Mouse (Mus musculus): Measurements from ENCODE around the gene Tcp11l2. TPM values are rescaled to one million over a fixed set of nuclear protein-coding genes. Genes with fewer than 3 reads are reported as not detected.
A peak's percentile ranks its signal among the peaks of the same experiment; 100 is the strongest.

The Tcp11l2 gene
- polyA plus RNA-seq, 1 experiment from 2014 or later = 39.0 TPM

GRCm38 (mm10) chr10:84638382-84638781 lies 62.0 kb downstream of the Tcp11l2 start:
- WGBS (ENCODE audit: insufficient replicate concordance) = 82% methylated on average over 4 of the region's 4 CpGs
- Histone ChIP-seq H3K27me3 (no peaks in the 10 kb centered on the region), H3K4me1 (replicated peaks) (peaks cover 19% of the 10 kb centered on the region), H3K9me3 (replicated peaks) (no peaks in the 10 kb centered on the region), H3K4me2 (no peak overlapping the region), H3K36me3 (peaks cover 41% of the 10 kb centered on the region), H3K4me3 (replicated peaks) (no peak overlapping the region), H3K27ac (peak overlapping the region; percentile 82), H3K9ac (no peak overlapping the region; the same call in 1 of the 2 replicates)
- DNase-seq (no peak), ATAC-seq (ENCODE audit: low read depth) (no peak)

DNA sequence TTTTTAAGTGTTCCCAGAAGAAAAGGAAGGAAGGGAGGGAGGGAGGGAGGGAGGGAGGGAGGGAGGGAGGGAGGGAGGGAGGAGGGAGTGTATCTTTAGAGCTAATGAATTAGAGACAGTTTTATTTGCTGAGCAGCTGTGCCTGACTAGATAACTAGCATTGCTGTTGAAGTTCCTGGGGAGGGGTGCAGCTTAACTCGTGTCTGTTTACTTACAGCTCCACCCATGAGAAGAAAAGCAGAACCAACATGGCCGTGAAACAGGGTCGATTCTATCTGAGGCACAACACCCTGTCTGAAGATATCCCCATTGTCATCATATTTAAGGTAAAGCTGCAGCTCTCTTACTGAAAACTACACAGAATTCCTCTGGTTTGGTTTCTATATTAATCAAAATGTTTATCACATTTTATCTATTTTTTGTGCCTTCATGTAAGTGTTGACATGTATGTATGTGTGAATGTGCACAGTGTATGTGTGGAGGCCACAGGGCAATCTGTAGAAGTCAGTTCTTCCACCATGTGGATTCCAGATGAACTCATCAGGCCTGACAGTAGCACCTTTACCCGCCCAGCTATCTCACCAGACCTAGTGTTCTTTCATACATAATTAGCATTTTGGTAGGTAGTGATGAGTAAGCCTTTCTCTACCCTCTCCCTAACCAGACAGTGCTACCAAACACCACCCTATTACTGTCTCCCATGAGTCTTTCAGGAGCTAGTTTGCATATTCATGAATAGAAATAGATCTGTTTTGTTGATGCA lies 63.3 kb downstream of the Tcp11l2 start:
- WGBS (ENCODE audit: insufficient replicate concordance) = 26% methylated on average over 4 of the region's 4 CpGs
- Histone ChIP-seq H3K36me3 (peaks cover 34% of the 10 kb centered on the region), H3K4me2 (peak overlapping the region; percentile 35), H3K4me1 (replicated peaks) (peaks cover 19% of the 10 kb centered on the region), H3K27ac (peak overlapping the region; percentile 82), H3K4me3 (replicated peaks) (peak overlapping the region; percentile 20; the same call in 1 of the 2 replicates), H3K27me3 (no peaks in the 10 kb centered on the region), H3K9me3 (replicated peaks) (no peaks in the 10 kb centered on the region), H3K9ac (no peak overlapping the region)
- ATAC-seq (ENCODE audit: low read depth) (peak; percentile 95), DNase-seq (peak; percentile 46)

- no peak for ATAC-seq (ENCODE audit: low read depth)
- Histone ChIP-seq H3K27ac (peak overlapping the region; percentile 80), H3K36me3 (peaks cover 34% of the 10 kb centered on the region), H3K27me3 (no peaks in the 10 kb centered on the region), H3K9me3 (replicated peaks) (no peaks in the 10 kb centered on the region), H3K9ac (no peak overlapping the region), H3K4me3 (replicated peaks) (no peak overlapping the region), H3K4me2 (no peak overlapping the region), H3K4me1 (replicated peaks) (peaks cover 19% of the 10 kb centered on the region)
- 86% methylated on average over 7 of the region's 7 CpGs for WGBS (ENCODE audit: insufficient replicate concordance)
- no peak for DNase-seq
Observed at GRCm38 (mm10) chr10:84640861-84641260, 64.4 kb downstream of the Tcp11l2 start.

GRCm38 (mm10) chr10:84641576-84641975 lies 65.2 kb downstream of the Tcp11l2 start:
- peaks cover 19% of the 10 kb centered on the region for H3K4me1 ChIP-seq (replicated peaks)
- no peak overlapping the region for H3K9ac ChIP-seq
- no peak overlapping the region; the same call in 1 of the 2 replicates for H3K27ac ChIP-seq
- H3K4me2 ChIP-seq = no peak overlapping the region
- no peaks in the 10 kb centered on the region for H3K9me3 ChIP-seq (replicated peaks)
- ATAC-seq (ENCODE audit: low read depth) = no peak
- no peak overlapping the region for H3K4me3 ChIP-seq (replicated peaks)
- peaks cover 31% of the 10 kb centered on the region for H3K36me3 ChIP-seq
- H3K27me3 ChIP-seq = no peaks in the 10 kb centered on the region
- WGBS (ENCODE audit: insufficient replicate concordance) = 69% methylated on average over 2 of the region's 2 CpGs
- no peak for DNase-seq

GRCm38 (mm10) chr10:84645940-84646339 lies 69.5 kb downstream of the Tcp11l2 start:
- 80% methylated on average over 8 of the region's 8 CpGs for WGBS (ENCODE audit: insufficient replicate concordance)
- Histone ChIP-seq H3K9me3 (replicated peaks) (no peaks in the 10 kb centered on the region), H3K27ac (no peak overlapping the region), H3K4me3 (replicated peaks) (no peak overlapping the region), H3K4me2 (no peak overlapping the region), H3K9ac (no peak overlapping the region), H3K36me3 (peaks cover 21% of the 10 kb centered on the region), H3K4me1 (replicated peaks) (peaks cover 12% of the 10 kb centered on the region), H3K27me3 (no peaks in the 10 kb centered on the region)
- ATAC-seq (ENCODE audit: low read depth) (no peak), DNase-seq (no peak)

DNA sequence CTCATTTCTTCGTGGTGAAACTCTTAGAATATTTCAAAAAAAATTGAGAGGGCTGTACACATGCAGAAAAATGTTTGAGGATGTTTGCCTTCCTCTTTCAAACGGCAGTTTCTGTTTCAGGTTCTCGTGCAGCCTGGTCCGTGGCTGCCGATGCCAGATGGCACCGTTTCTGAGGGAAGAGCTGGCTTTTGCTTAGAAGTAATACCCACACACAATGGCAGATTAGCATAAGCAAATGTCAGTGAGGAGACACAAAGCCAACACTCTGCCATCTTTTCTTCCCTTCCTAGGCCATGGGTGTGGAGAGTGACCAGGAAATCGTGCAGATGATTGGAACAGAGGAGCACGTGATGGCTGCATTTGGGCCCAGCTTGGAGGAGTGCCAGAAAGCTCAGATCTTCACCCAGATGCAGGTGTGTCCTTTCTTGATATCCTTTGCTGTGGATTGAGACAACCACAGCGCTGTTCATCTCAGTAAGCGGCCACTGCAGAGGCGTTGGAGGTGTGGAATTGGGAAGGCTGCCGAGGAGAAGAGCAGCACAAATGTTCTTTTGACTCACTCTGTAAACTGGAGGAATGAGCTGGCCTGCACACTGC lies 70.2 kb downstream of the Tcp11l2 start:
- ATAC-seq (ENCODE audit: low read depth) (no peak), DNase-seq (no peak)
- no peak overlapping the region for H3K9ac ChIP-seq
- no peaks in the 10 kb centered on the region for H3K9me3 ChIP-seq (replicated peaks)
- WGBS (ENCODE audit: insufficient replicate concordance) = 72% methylated on average over 12 of the region's 12 CpGs
- peaks cover 12% of the 10 kb centered on the region for H3K4me1 ChIP-seq (replicated peaks)
- H3K27ac ChIP-seq = no peak overlapping the region; the same call in 1 of the 2 replicates
- no peaks in the 10 kb centered on the region for H3K27me3 ChIP-seq
- no peak overlapping the region for H3K4me2 ChIP-seq
- no peak overlapping the region for H3K4me3 ChIP-seq (replicated peaks)
- peaks cover 21% of the 10 kb centered on the region for H3K36me3 ChIP-seq

DNA sequence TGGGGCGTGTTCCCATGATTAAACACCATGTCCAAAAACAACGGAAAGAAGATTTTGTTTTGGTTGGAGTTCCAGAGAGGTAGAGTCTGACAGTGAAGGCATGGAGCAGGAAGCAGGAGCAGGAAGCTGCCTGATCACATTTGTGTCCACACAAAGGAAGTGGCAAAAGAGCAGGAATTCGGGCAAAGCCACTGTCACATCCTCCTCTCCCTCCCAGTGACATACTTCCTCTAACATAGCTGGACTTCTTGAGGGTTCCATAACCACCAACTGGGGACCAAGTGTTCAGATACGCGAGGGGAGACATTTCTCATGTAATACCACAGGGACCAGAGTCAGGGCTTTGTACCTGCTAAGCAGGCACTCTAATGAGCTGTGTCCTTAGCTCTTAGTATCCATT lies 70.8 kb downstream of the Tcp11l2 start:
- H3K4me1 ChIP-seq (replicated peaks) = peaks cover 12% of the 10 kb centered on the region
- H3K9me3 ChIP-seq (replicated peaks) = no peaks in the 10 kb centered on the region
- DNase-seq (no peak), ATAC-seq (ENCODE audit: low read depth) (no peak)
- H3K9ac ChIP-seq = no peak overlapping the region
- H3K4me3 ChIP-seq (replicated peaks) = no peak overlapping the region
- H3K27me3 ChIP-seq = no peaks in the 10 kb centered on the region
- no peak overlapping the region for H3K27ac ChIP-seq
- WGBS (ENCODE audit: insufficient replicate concordance) = 62% methylated on average over 5 of the region's 5 CpGs
- peaks cover 21% of the 10 kb centered on the region for H3K36me3 ChIP-seq
- H3K4me2 ChIP-seq = no peak overlapping the region

- Histone ChIP-seq H3K27me3 (no peaks in the 10 kb centered on the region), H3K4me2 (no peak overlapping the region), H3K27ac (no peak overlapping the region), H3K4me3 (replicated peaks) (no peak overlapping the region), H3K9me3 (replicated peaks) (no peaks in the 10 kb centered on the region), H3K4me1 (replicated peaks) (peaks cover 12% of the 10 kb centered on the region), H3K9ac (no peak overlapping the region), H3K36me3 (peaks cover 29% of the 10 kb centered on the region)
- no peak for ATAC-seq (ENCODE audit: low read depth)
- WGBS (ENCODE audit: insufficient replicate concordance) = 47% methylated on average over 4 of the region's 4 CpGs
- no peak for DNase-seq
Observed at GRCm38 (mm10) chr10:84648911-84649310, 72.5 kb downstream of the Tcp11l2 start.

DNA sequence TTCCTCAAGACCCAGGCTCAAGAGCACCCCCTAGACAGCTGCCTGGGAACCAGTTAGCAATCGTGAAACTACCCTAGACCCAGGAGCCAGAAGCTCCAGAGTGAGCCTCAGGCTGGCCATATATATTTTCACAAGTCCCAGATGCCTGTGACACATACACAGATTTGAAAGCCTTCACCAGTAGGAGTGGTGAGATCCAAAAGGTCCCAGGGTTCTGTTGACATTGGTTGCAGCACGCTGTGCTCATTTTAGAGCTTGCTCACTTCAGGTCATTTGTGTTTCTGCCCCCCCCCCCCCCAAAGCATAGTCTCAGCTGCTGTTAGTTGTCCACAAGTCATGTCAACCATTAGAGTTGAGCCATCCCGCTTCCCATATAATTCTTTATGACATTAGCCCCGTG lies 77.6 kb downstream of the Tcp11l2 start:
- no peak for ATAC-seq (ENCODE audit: low read depth)
- Histone ChIP-seq H3K9ac (no peak overlapping the region), H3K4me3 (replicated peaks) (no peak overlapping the region), H3K4me2 (no peak overlapping the region), H3K27ac (no peak overlapping the region), H3K4me1 (replicated peaks) (peaks cover 6% of the 10 kb centered on the region), H3K27me3 (no peaks in the 10 kb centered on the region), H3K36me3 (peaks cover 21% of the 10 kb centered on the region), H3K9me3 (replicated peaks) (no peaks in the 10 kb centered on the region)
- 68% methylated on average over 4 of the region's 4 CpGs for WGBS (ENCODE audit: insufficient replicate concordance)
- no peak for DNase-seq

GRCm38 (mm10) chr10:84654731-84655130 lies 78.3 kb downstream of the Tcp11l2 start:
- Histone ChIP-seq H3K4me3 (replicated peaks) (no peak overlapping the region), H3K27me3 (no peaks in the 10 kb centered on the region), H3K4me1 (replicated peaks) (0 out of 2 replicates have a peak, but pooled peaks cover 3% of the 10 kb centered on the region), H3K36me3 (peaks cover 16% of the 10 kb centered on the region), H3K27ac (no peak overlapping the region), H3K4me2 (no peak overlapping the region), H3K9ac (no peak overlapping the region), H3K9me3 (replicated peaks) (no peaks in the 10 kb centered on the region)
- no peak for DNase-seq
- no peak for ATAC-seq (ENCODE audit: low read depth)
- WGBS (ENCODE audit: insufficient replicate concordance) = 71% methylated on average over 4 of the region's 4 CpGs

GRCm38 (mm10) chr10:84656618-84657017 lies 80.2 kb downstream of the Tcp11l2 start:
- H3K9ac ChIP-seq = no peak overlapping the region
- peaks cover 29% of the 10 kb centered on the region for H3K36me3 ChIP-seq
- no peaks in the 10 kb centered on the region for H3K4me1 ChIP-seq (replicated peaks)
- H3K27me3 ChIP-seq = no peaks in the 10 kb centered on the region
- WGBS (ENCODE audit: insufficient replicate concordance) = 87% methylated on average over 4 of the region's 4 CpGs
- H3K27ac ChIP-seq = no peak overlapping the region
- H3K9me3 ChIP-seq (replicated peaks) = no peaks in the 10 kb centered on the region
- no peak overlapping the region for H3K4me3 ChIP-seq (replicated peaks)
- no peak for DNase-seq
- H3K4me2 ChIP-seq = no peak overlapping the region
- ATAC-seq (ENCODE audit: low read depth) = no peak

Data from liver, embryonic 13.5 days (tissue).